Mouse (Mus musculus) G1E-ER4 (cell line): ENCODE results near the gene Ptpn12. TPM values are rescaled to one million over a fixed set of nuclear protein-coding genes. Genes with fewer than 3 reads are reported as not detected.

ENCODE experiments used
- GATA1 ChIP-seq: IDR thresholded peaks from one replicate; pipeline ENCODE4 v1.8.0; 2012; ENCODE audit warnings: low read length, inconsistent platforms
- polyA plus RNA-seq: library from polyadenylated mRNA; stranded (reverse); fragments of >175 nt; gene quantifications from 2 replicates; pipeline ENCODE4 v1.2.3, GENCODE M21; 2012

Gene Ptpn12
- polyA plus RNA-seq, 1 experiment: 36.0 TPM

DNA sequence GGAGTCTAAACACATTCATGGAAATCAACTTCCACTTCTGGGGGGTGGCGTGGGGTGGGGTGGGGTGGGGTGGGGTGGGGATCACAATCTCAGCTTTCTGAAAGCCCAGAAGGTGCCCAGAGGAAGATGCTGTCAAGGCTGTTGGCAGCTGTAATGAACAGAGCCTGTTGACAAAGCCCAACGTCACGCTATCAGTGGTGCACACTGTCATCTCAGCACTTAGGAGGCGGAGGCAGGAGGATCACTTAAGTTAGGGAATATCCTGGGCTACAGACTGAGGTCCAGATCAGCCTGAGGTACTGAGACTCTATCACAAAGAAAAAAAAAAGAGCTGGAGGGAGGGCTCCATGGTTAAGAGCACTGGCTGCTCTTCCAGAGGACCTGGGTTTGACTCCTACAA, 81.0 kb downstream of the Ptpn12 start:
- no peak for TF ChIP-seq GATA1

- TF ChIP-seq GATA1: no peak
These were observed 81.7 kb downstream of the Ptpn12 start for GRCm38 (mm10) chr5:20973999-20974398.

- no peak for TF ChIP-seq GATA1
These were observed 82.6 kb downstream of the Ptpn12 start for GRCm38 (mm10) chr5:20973069-20973468.

DNA sequence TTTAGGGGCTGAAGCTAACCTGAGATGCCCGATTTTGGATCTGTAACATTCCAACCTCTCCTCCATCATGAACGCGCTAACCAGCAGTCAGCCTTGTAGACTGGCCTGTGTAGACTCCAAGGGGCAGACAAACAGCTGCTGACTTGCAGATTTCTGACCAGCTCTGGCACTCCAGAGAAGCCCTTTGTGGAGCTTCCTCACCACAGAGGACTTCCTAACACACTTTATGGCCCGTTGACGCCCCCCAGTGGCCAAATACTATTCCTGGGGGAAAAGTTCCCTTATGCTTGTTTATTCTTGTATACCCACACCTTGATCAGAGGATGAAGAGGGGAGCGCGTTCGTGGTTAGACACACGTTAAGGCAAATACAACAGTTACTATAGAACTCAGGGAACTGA, 86.7 kb downstream of the Ptpn12 start:
- no peak for TF ChIP-seq GATA1

GRCm38 (mm10) chr5:20968493-20968892, 87.2 kb downstream of the Ptpn12 start:
- no peak for TF ChIP-seq GATA1

GRCm38 (mm10) chr5:20967942-20968341, 87.8 kb downstream of the Ptpn12 start:
- no peak for TF ChIP-seq GATA1

GRCm38 (mm10) chr5:20964446-20964845, 91.3 kb downstream of the Ptpn12 start:
- TF ChIP-seq GATA1: no peak

DNA sequence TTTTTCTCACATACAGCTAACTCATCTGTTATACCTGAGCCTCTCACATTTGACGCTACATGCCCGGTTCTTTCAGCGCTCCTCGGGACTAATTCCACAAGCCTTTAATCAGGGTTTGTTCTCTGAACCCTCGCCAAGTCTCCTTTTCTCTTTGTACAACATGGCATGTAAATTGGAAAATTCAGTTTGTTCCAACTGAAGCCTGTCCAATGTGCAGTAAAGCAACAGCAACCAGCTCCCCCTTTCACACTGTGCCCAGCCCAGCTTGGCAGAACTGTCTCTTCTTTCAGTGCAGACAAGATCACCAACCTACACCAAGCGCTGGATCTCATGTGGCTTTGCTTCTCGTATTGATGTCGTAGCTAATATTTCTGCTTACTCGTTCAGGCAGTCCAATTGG, 92.4 kb downstream of the Ptpn12 start:
- no peak for TF ChIP-seq GATA1

DNA sequence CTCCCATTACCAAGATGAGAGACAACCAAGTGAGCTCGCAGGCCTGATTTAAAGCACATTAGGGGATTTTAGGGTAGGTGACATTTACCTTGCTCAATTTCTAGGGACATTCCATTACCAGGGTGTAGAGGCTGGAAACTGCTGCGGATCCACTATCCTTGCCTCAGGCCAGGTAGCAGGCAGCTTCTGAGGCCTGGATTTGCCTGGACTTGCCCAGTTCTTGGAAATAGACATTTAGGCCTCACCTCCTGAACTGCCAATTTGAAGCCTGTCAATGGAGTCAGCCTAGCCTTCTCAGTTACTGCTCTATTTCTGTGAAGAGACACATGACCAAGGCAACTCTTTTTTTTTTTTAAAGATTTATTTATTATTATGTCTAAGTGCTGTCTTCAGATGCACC, 94.8 kb downstream of the Ptpn12 start:
- TF ChIP-seq GATA1: no peak

DNA sequence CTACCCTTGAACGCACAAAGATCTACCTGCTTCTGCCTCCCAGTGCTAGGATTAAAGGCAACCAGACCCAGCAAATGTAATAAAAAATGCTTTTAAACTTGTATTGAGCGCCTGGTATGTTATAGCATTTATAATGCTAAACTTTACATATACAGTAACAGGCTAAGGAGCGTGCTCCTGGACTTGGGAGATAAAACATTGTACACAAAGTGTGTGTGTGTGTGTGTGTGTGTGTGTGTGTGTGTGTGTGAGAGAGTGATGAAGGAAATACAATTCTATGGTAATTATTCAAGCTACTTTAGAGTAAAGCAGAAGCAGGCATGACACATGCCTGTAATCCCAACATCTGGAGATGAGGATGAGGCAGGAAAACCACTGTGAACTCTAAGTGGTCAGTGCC, 99.4 kb downstream of the Ptpn12 start, which contains the start of gene Rsbn1l:
Gene Rsbn1l (minus strand): TSS at position 101 of the 400 bp plus-strand sequence.
- TF ChIP-seq GATA1: no peak

DNA sequence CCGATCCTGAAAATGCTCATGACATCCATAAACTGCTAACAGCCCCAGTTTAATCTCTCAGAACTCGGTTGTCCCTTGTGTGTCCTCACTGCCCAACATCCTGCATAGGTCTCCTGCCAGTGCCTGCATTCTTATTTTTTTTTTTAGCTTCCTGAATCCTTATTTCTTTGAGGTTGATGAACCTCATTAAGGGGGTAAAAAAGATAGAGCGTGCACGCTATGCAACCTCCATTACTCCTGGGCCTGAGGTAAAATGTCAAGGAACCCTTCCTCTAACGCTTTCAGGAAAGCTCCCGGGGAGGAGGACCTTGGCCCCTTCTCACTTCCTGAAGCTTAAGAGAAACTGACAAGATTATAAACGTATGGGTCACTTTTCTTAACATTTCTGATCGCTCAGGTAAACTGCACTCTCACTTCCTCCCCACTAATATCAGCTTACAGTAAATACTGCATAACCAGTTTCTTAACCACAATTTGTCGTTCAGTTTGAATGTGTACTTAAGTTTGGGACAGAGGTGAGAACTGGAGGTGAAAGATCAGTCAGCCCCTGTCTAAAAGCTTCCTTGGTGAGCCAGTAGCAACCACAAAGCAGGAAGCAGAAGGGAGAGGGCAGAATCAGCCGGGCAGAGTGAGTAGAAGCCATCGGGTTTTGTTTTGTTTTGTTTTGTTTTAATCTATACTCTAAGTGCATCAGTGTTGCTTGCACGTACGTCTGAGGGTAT, 100.4 kb downstream of the Ptpn12 start:
- TF ChIP-seq GATA1: no peak

DNA sequence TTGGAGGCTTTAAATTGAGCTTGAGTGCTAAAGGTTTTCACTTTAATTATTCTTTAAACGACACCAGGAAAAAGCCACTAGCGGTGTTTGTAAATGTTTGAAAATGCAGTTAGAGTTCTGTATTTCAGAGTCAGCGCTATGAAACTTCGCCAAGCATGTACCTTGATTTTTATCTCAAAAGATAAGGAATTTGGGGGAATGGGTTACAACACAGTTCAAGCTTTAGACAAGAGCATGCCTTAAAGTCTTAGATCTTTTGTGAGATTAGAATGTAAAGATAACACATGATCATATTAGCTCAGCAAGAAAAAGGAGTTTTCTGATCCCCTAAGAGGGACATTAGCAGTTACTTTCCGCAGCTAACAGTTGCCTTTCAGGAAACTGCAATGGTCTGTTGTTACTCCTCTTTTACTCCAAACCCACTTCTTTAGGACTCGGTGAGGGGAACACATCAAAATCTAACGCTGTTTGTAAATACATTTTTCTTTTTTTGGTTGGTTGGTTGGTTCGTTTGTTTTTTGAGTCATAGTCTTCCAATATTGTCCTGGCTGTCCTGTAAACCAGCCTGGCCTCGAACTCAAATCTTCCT, 103.3 kb downstream of the Ptpn12 start:
- TF ChIP-seq GATA1: peak; percentile 31

DNA sequence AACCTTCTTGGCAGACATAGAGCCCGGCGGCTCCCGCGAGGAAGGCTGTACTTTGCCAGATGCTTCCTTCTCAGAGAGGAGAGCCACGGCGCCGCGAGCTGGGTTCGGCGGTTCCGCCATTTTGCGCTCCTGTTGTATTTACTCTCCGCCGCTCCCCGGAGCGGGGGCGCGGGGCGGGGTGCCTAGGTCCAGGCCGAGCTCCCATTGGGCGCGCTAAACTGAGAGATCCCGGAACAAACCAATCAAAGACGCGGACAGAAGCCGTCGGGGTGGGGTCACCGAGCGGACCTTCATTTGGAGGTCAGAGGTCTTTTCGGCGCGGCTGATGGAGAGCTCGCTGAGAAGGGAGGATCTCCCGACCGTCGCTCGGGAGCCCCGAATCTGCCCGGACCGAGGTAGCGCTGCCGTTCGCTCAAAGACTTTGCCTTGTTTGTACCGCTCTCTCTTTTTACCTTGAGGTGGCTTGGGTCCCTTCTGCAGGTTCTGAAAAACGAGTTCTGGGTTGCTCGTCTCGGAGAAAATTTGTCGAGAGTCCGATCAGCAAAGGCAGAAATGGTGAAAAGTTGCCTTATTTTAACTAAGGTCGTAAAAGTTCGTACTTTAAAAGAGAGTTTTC, 103.9 kb downstream of the Ptpn12 start:
- no peak for TF ChIP-seq GATA1

GRCm38 (mm10) chr5:20950855-20951650, 104.7 kb downstream of the Ptpn12 start:
- TF ChIP-seq GATA1: no peak

DNA sequence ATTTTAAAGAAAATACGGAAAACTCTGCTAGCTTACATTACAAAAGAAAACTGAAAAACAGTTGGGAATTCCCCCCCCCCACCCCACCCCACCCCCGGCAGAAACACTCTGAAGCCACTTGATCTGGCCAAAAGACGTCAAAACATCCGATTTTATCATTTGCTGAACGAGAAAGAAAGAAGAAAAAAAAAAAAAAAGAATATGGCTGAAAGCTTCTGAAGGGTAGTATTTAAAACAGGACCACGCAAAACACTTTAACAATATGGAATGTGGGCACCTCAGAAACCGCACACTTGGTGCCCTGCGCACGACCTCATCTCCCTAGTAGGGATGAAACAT, 105.2 kb downstream of the Ptpn12 start:
- TF ChIP-seq GATA1: no peak

DNA sequence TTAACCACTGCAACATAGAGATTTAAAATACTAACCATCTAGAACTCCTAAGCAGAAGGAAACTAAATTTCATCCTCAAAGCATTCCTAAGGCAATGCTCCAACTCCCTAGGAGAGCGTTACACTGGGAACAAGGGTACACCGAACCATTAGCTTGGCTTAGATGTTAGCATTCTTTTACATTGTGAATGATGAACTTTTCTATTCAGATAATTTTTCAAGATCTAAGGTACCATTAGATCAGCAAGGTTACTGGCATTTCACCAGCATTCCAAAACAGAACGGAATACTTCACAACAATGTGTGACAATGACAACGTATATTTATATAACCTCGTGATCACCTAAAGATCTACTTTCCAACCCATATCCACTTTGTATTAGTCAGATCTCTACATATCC, 105.6 kb downstream of the Ptpn12 start:
- TF ChIP-seq GATA1: no peak
